Mouse (Mus musculus) fibroblast of lung, adult 2 months (primary cell): Measurements from ENCODE around the gene Clpb.

Source experiments
- DNase-seq: peaks from one replicate; pipeline ENCODE4 v3.0.0-alpha.2; 2011; ENCODE audit warnings: low read depth

The Clpb gene

DNA sequence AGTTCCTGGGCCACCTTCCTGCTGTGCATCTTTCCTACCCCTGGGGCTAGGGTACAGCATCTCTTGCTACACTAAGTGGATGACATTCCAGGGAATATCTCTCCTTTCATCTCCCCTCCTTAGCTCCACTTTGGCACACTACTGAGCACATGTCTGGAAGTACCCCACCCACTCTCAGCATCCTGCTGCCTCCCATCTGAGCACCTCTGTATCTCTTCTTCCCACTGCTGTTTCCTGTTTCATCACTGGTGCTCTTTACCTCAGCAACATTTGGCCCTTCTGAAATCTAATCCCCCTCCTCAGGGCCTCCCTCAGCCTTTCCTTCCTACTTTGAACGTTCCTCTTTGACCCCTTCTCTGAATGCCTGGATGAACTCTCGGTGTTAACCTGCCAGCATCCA lies 63.5 kb downstream of the Clpb start:
- DNase-seq = no peak

DNA sequence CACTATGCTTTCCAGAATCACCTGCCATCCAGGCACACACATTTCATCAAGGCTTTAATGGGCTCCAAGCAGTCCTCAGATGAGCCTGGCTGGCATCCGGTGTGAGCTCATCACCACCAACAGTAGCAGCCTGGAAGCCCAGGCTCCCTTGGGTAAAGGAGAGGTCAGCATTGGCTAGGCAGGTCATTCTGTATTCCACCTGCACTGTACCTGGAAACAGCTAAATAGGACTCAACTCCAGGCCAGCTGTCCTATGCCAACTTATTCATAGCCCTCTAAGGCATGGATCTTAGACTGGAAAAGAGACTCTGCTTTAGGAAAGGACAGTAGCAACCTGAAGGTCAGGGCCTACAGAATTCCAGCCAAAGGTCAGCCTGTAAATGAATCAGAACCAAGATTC lies 68.7 kb downstream of the Clpb start:
- DNase-seq = no peak

DNA sequence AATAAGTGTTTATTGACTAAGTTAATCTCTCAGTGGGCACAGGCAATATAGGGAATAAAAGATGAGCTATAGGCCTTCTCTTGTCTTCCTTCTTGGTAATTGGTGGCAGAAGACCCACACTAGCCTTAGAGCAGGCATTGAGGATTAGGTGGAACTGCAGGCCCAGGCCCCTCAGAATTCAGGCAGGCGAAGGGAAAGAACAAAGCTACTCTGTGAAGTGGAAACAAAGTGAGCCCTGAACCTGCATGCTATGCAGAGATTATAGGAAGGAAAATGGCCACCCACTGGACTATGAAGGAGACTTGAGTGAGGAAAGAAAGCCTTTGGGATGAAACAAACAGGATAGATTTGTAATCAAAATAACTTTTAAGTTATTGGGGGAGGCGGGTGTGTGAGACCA lies 69.6 kb downstream of the Clpb start:
- DNase-seq = no peak

DNA sequence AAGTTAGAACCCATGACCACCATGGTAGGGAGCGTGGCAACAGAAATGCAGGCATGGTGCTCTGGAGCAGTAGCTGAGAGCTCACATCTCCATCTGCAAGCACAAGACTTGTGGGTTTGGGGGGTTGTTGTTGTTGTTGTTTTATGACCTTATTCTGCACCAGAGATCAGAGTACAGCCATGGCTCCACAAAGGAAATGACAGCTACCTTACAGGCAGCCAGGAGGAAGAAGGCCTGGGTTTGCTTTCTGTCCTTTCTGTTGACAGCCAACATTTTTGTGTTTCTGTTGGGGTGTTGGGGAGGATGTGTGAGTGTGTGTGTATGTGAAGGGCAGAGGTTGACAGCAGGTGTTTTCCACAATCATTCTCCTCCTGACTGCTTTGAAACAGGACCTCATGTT lies 71.9 kb downstream of the Clpb start:
- DNase-seq = no peak

DNA sequence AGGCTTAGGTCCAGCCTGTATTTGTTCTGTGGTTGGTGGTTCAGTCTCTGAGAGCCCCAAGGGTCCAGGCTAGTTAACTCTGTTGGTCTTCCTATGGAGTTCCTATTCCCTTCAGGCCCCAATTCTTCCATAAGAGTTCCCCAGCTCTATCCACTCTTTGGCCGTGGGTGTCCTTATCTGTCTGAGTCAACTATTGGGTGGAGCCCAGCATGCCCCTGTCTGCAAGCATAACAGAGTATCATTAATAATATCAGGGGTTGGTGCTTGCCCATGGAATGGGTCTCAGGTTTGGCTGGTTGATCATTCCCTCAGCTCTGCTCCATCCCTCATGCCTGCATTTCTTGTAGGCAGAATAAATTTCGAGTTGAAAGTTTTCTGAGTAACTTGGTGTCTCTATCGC lies 74.3 kb downstream of the Clpb start:
- no peak for DNase-seq

DNA sequence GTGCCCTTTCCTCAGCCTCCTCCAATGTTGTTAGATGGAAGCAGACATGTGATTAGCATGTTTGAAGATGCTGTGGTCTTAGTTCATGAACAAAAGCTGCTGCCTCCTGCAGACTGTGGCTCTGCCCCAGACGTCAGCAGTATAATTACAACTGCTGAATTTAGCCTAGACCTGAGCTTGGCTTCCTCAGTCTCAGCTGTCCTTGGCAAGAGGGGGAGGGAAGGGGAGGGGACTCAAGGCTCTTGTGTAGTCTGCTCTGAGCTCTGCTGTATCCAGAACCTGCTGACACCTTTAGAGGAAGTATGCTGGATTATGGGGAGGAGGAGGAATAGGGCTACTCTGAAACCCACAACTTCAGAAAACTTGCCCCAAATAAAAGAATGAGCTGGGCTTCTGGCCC lies 76.2 kb downstream of the Clpb start:
- DNase-seq = no peak

DNA sequence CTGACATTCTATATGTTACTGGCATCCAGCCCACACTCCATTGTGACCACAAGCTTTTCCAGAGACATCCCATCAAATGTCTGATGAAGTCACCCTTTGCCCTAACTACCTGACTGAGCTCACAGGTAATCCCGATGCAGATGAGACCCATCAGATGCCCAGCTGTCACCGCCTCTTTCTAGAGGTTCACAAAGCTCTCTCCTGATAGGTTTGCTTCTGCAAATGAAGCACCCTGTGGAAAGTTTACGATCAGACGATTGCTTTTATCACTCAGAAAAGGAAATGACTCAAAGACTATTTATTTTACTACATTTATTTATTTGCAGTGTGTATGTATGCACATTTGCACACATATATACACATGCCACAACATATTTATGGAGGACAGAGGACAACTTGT lies 80.1 kb downstream of the Clpb start:
- no peak for DNase-seq

DNA sequence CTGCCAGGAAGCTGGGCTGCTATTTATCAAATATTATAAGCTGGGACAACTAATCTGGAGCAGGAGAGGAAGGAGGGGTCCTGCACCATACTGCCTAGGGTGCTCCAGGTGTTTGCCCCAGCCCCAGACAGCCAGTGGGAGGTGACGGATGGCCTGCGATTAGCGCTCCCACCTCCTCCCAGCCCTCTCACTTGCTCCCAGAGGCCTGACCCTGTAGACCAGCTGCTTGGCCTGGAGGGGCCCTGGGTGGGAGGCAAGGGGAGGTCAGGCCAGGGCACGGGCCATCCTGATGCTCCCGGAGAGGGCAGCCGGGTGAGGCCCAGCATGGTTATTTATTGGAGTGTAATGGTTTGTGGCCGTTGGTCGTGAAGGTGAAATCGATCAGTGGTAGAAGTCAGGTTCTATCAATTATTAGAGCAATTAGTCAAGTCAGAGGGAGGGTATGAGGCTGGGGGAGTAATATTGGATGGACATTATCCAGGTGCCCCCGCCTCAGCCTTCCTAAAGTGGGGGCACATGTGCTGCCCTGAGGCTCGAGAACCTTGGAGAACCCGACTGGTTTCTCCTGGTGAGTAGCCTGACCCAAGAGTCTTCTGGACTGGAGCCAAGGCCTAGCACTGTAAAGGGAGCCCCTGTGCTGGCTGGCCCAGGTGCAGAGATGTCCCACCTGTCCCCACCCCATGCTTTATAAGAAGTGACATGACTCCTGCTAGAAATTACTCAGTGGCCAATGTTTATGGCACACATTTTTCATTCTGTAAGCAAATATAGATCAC lies 83.3 kb downstream of the Clpb start:
- DNase-seq = no peak

DNA sequence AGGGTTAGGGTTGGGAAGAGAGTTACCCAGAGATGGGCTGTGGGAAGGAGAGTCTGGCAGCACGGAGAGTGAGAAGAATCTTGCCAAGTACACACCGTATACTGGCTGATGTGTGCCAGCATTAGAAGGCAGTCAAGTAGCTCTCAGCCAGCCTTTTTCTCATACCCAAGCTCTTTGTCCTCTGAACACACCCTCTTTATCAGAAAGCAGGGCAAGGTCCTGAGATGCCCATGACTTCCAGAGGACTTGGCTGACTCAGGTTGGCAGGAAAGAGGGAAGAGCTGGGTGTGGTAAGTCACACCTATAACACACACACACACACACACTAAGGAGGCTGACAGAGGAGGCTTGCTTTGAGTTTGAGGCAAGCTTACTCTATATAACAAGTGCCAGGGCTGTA lies 86.8 kb downstream of the Clpb start:
- DNase-seq = no peak

DNA sequence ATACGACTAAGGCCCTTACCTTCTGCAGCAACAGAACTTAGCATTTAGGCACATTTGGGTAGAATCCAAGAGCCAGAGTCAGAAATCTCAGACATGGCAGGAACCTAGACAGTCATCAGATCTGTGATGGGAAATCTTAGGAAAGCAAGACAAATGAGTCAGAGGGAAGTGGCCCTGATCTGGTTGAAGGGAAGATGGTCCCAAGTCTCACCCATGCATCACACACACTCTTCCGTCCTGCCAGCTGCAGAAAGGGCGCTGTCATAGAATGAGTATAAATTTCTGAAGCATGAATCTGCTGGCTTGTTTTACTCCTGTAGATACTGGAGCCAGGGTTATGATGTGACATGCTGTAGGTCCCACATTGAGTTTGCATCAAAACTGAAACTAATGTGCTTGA lies 88.9 kb downstream of the Clpb start:
- no peak for DNase-seq

DNA sequence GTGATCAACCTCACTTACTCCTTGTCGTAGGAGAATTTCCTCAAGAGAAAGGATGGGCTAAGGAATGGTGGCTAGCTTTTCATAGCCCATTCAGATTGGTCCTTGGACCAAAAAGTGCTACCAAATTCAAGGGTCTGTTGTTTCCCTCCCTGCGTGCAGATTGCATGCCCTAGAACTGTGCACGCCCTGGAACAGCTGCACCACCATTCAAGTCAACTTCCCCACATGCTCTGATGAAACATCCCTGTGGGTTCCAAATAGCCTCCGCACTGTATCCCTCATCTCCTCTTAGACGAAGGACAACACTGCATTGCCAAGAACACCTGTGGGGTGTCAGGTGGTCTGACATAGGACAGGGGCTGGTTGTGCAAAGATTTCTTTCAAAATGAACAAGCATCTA lies 90.1 kb downstream of the Clpb start:
- no peak for DNase-seq

DNA sequence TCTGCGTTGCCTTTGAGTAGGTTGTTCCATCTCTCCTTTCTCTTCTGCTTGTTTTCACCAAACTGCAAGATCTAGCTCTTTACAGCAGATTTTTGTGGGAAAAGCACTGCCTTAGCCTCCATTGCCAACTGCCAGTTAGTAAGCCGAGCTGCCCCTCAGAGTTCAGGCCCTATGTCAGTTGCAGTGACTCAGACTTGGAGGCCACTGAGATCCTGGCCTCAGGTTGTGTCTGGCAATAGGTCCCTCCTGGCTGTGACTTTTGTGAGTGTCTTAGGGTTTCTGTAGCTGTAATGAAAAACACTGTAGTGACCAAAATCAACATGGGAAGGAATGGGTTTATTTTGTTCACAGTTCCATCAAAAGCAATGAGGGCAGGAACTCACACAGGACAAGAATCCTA lies 91.0 kb downstream of the Clpb start:
- DNase-seq = peak; percentile 73

DNA sequence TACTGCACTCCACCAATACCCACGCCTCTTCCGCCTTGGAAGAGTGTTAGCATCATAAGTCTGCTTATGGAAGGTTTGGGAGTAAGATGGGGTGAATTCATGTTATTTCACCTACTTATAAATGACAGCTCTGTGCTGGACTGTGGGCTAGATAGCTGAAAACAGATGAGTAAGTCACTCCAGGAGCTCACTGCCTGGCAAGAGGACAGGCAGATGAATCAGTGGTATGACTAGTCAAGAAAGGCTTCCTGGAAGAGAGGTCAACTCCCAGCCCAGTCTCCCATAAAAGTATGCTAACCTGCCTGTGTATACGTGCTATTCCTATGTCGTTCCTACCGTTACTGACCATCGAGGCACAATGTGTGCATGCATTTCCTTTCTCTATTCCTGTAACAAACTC lies 91.9 kb downstream of the Clpb start:
- no peak for DNase-seq

DNA sequence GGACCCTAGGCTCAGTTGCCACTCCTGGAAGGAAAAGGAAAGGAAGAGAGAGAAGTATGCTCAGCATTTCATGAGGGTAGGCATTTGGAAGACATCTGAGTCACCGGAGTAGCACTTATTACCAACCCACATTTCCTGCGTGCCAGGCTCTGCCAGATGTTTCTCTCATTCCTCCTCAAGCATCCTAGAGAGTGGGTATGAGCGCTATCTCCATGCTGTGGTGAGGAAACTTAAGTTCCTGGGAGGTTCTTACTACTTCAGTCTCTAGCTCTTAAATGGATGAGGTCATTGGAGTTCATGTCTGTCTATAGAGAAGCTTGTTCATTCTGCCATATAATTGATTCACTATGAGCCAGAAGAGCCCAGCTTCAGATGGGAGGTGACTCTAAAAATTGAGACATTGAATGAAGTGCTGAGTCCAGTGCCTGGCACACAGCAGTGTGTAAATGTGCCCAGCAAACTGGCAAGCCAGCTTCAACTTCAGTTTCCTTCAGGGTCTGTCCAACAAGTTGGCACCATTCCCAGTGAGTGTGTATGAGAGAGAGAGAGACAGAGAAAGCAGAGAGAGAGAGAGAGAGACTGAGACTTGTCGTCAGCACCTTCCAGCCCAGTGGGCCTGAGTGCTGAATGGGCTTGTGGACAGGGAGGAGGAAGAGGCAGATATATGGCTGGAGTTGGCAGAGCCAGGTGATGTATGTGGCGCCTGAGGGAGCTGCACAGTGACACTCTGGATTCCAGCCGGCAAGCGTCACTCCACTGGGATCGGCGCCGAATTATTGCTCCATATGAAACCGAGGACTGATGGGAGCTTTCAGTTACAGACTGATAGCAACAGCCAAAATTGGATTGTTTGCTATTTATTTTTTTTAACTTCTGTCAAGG lies 98.7 kb downstream of the Clpb start:
- DNase-seq = no peak

DNA sequence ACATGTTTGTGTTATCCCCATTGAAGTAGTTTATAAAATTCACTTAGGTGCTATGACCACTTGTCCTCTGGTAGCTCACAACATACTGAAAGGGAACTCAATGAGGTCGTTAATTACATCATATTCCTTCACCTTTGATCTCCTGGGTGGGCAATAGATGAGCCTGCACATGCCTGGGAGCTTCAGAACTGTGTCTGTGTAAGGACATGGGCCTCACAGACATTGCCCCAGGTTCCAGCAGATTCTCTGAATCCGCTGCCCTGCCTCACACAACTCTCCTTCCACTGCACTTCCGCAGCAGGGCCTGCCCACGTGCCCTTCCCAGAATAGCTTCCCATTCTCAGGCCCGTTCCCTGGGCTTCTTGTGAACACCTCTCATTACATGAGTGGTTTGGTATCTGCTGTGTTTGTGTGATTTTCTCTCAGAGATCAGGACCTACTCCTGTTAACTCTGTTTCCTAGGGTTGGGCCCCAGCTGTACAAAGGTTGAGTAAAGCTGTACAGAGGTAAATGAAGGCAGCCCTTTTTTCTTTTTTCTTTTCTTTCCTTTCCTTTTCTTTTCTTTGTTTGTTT lies 104.0 kb downstream of the Clpb start:
- no peak for DNase-seq

DNA sequence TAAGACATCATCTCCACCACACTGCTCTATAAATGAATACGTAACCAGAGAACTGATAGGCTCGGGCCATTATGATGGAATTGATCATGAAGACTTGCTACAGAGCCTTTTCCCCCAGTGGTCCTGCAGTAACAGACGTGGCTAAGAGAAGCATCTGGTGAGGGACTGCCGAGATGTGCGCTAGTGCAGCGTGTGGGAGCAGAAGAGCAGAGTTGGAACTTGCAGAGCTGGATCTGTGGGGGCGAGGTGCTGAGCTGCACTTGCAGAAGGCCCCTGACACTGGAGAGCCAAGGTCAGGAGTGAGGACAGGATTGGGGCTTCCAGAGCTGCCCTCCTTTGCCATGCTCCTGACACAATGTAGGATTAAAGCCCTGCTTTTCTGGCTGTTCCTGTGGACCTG lies 106.6 kb downstream of the Clpb start:
- no peak for DNase-seq

DNA sequence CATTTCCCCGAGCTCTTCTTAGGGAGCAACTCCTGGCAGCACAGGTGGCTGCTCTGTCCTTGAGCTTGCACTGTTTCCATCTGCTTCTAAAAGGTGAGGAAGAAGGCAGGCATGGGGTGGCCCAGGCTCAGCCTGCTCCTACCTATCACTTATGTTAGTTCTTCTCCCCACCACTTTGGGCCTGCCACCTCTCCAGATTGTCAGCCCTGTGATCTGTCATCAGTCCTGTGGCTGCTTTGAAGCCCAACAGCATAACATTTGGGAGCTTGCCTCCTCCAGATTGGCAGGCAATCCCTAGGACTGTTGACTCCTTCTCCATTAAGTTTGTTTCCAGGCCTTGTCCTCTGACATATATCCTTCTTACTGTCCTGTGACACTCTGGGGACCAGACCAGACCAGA lies 108.2 kb downstream of the Clpb start:
- DNase-seq = no peak

DNA sequence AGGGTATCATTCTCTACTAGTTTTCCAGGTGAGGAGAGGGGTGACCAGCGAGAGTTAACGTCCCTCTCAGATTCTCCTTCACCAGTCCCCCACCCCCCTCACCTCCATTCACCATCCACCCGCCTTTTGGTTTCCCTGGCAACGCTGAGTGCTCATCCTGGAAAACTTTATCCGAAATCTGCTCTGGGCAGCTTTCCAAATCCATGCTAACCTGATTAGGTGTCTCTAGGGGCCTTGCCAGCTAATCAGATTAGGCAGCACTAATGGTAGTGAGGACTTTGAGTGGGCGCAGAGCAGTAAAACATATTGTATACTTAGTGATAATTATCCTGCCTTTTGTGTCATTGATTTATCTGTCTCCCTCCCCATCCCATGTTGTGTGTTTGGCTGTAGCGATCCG lies 109.3 kb downstream of the Clpb start:
- DNase-seq = no peak

DNA sequence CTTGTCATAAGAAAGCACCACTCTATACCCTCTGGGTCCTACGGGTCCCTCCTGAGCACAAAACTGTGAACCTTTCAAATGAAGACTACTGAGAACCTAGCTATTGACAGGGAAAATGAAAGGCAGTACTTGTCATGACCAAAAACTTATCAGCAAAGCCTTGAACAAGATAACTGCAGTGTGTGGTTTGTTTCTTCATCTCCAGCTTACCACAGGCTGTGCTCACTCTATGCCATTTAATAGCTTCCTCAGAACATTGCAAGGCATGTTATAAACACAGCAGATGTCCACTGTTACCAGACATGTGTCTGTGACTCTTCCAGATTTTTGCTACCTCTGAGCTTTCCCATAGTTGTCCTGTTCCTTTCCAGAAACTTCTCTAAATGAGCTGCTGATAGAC lies 113.6 kb downstream of the Clpb start:
- no peak for DNase-seq

DNA sequence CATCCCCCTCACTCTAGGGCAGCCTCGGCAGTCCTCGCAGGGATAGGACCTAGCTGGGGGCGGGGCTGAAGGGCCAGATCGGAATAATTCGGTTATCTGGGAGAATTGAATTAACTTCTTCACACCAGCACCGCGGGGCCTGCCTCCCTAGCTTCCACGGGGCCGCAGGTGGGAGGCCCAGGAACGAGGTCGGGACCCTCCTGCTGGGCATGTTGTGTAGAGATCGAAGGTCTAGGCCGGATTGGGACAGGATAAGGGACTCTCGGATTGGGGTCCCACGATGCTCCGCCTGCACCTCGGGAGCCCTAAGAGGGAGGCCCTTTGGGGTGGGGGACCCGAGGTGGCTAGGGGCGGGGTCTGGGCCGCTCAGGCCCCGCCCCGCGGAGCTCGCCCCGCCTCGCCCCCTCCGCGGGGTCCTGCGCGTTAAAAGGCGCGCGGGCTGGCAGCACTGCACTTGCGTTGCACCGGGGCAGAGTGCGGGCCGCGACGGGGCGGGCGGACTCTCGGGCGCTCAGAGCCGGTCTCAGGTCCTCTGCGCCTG lies 154.5 kb downstream of the Clpb start, which contains the start of gene Phox2a:
Gene Phox2a (plus strand): TSS at position 453 of the 541 bp plus-strand sequence.
- no peak for DNase-seq

DNA sequence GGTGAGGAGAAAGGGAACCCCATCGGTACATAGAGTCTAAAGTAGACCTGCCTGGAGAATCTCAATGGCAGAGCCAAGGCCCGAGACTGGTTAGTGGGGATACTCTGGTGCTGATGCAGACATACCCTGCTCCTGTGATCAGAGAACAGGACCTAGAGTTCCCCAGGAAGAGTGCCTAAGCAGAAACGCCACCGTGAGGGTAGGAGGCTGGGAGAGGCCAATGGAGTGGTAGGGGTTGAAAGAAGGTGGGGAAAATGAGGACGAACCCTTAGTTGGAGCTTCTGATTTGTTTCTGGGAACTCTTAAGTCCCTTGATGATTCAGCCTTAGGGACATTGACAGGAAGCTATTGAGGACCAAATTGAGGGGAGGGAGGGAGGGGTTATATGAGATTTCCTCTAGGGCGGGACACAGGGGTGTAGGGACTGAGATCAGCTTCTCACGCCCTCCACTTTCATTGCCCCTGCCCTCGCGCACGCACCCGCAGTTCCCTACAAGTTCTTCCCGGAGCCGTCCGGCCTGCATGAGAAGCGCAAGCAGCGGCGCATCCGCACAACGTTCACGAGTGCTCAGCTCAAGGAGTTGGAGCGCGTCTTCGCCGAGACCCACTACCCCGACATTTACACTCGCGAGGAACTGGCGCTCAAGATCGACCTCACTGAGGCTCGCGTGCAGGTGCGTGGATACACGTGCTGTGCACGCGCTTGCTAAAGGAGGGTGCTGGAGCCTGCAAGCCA lies 157.0 kb downstream of the Clpb start:
- no peak for DNase-seq
